Mouse (Mus musculus) C2C12 (cell line): ENCODE measurements at regions not wholly inside any gene's neighbourhood (a gene's known extent, or its start where the extent isn't known, plus 50 kb on each side); places are given as distances from the start of the nearest gene placed in this dataset.

Source experiments
- CEBPB ChIP-seq: IDR thresholded peaks from one replicate; pipeline ENCODE4 v1.6.1; 2011; ENCODE audit warnings: low read depth, mild to moderate bottlenecking, control low read depth, moderate library complexity
- CTCF ChIP-seq: IDR thresholded peaks from one replicate; pipeline ENCODE4 v1.5.1; 2011; ENCODE audit not compliant: control insufficient read depth, insufficient read depth, insufficient read length
- FOSL1 ChIP-seq: IDR thresholded peaks from one replicate; pipeline ENCODE4 v1.8.0; 2011; ENCODE audit warnings: mild to moderate bottlenecking, low read length; ENCODE audit not compliant: poor library complexity, insufficient read depth, severe bottlenecking
- MAX ChIP-seq: IDR thresholded peaks from one replicate; pipeline ENCODE4 v1.6.1; 2011; ENCODE audit warnings: mild to moderate bottlenecking, control low read depth
- MYOD1 ChIP-seq: IDR thresholded peaks from one replicate; pipeline ENCODE4 v1.6.1; 2011; ENCODE audit warnings: low read depth; ENCODE audit not compliant: control insufficient read depth, insufficient read length
- MYOG ChIP-seq: IDR thresholded peaks from one replicate; pipeline ENCODE4 v1.6.1; 2011; ENCODE audit not compliant: control insufficient read depth, insufficient read length; ENCODE audit errors: extremely low read depth
- USF1 ChIP-seq: IDR thresholded peaks from one replicate; pipeline ENCODE4 v1.6.1; 2011; ENCODE audit warnings: low read depth, mild to moderate bottlenecking, control low read depth, moderate library complexity

- TF ChIP-seq MAX (no peak), CTCF (no peak), USF1 (no peak), MYOD1 (no peak), MYOG (no peak), CEBPB (no peak), FOSL1 (no peak)
Observed at GRCm38 (mm10) chr7:74979479-74979878, 329.6 kb downstream of the Sv2b start.
